Mouse (Mus musculus) lung, postnatal 10 days (tissue): ENCODE measurements around the gene Krt76.

Source experiments
- DNase-seq: peaks from one replicate; pipeline ENCODE4 v3.0.0; 2021

Krt76 gene

GRCm38 (mm10) chr15:101859735-101860170, 33.0 kb downstream of the Krt76 start:
- peak; percentile 32 for DNase-seq

GRCm38 (mm10) chr15:101858673-101859425, 33.9 kb downstream of the Krt76 start:
- no peak for DNase-seq

GRCm38 (mm10) chr15:101856696-101857095, 36.0 kb downstream of the Krt76 start:
- DNase-seq = no peak

DNA sequence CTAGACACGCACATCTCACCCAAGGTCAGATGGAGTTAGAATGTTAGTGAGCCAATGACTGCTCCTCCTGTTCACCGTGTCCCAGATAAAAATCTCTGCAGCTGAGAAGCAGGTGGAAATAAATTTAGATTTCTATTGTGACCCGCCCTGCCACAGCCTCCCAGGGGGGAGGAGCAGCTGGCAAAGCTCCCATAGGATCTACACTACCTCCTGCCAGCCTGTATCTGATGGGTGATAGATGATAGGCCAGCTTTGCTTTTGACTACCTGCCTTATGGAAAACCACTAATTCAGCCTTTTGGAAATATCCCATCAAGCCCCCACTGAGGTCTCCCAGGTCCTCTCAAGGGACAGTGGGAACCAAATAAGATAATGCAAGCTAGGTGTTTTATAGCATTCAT, 37.0 kb downstream of the Krt76 start:
- DNase-seq = no peak

- DNase-seq = no peak
Measured at GRCm38 (mm10) chr15:101854294-101854693, 38.4 kb downstream of the Krt76 start.

- DNase-seq = no peak
Measured at GRCm38 (mm10) chr15:101852571-101852970, 40.1 kb downstream of the Krt76 start.

GRCm38 (mm10) chr15:101850694-101851093, 42.0 kb downstream of the Krt76 start, which contains the start of gene Krt1:
Gene Krt1, minus strand, starts transcription at chr15:101850794.
- no peak for DNase-seq

GRCm38 (mm10) chr15:101845971-101846403, 46.7 kb downstream of the Krt76 start:
- peak; percentile 32 for DNase-seq

GRCm38 (mm10) chr15:101843192-101843591, 49.5 kb downstream of the Krt76 start:
- no peak for DNase-seq

DNA sequence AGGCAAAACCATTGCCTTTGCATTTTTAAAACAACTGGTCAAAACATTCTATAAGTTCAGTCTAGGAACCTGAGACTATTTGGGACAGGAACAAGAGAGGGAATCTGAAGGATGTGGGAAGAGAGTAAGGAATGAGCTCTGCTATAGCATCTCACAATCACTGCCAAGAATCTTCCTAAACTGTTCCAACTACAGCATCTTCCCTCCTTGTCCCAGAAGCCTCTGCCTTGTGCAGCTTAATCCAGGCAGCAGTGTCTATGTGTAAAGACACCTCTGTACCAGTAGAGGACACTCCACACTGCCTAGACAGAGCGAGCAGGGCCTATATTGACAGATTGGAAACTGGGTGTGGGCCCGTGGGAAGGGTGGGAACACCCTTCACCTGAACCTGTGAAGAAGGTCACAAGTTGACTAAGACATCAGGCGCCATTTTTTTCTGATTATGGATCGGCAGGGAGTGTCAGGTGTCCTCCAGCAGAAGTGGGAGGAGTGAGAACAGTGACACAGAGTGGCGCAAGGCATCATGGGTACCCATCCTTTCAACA, 57.9 kb downstream of the Krt76 start:
- no peak for DNase-seq
